Mouse (Mus musculus) midbrain, embryonic 16.5 days (tissue): Measurements from ENCODE around the gene Atl1. TPM values are rescaled to one million over a fixed set of nuclear protein-coding genes. Genes with fewer than 3 reads are reported as not detected.

Experiments used
- ATAC-seq: fragments of 200-750 bp; cut with Nextera tagmentation; 2 replicates; pipeline ENCODE4 v1.8.0; 2017; ENCODE audit warnings: moderate TSS enrichment
- H3K27ac ChIP-seq: fragments of 300-500 bp; sonication (generic); 2 replicates; pipeline ENCODE4 v1.5.1; 2014; ENCODE audit warnings: mild to moderate bottlenecking, low read length, mixed read lengths
- H3K27me3 ChIP-seq: fragments of 300-500 bp; sonication (generic); 2 replicates; pipeline ENCODE4 v1.6.1; 2014; ENCODE audit warnings: low read depth, low read length, mixed read lengths; ENCODE audit not compliant: control insufficient read depth, insufficient read depth
- H3K36me3 ChIP-seq: fragments of 300-500 bp; sonication (generic); 2 replicates; pipeline ENCODE4 v1.6.1; 2014; ENCODE audit warnings: mild to moderate bottlenecking, low read length, moderate library complexity, mixed read lengths; ENCODE audit not compliant: control insufficient read depth, insufficient read depth
- H3K4me1 ChIP-seq: fragments of 300-500 bp; sonication (generic); 2 replicates; pipeline ENCODE4 v1.6.1; 2014; ENCODE audit warnings: mild to moderate bottlenecking, low read length, mixed read lengths; ENCODE audit not compliant: control insufficient read depth, insufficient read depth
- H3K4me2 ChIP-seq: fragments of 300-500 bp; sonication (generic); 2 replicates; pipeline ENCODE4 v1.6.1; 2014; ENCODE audit warnings: mild to moderate bottlenecking, low read length, mixed read lengths
- H3K4me3 ChIP-seq: fragments of 300-500 bp; sonication (generic); 2 replicates; pipeline ENCODE4 v1.5.1; 2014; ENCODE audit warnings: low read depth, mild to moderate bottlenecking, low read length, moderate library complexity, mixed read lengths
- H3K9ac ChIP-seq: fragments of 300-500 bp; sonication (generic); 2 replicates; pipeline ENCODE4 v1.6.1; 2014; ENCODE audit warnings: low read depth, low read length, mixed read lengths
- H3K9me3 ChIP-seq: fragments of 300-500 bp; sonication (generic); replicated peaks from 2 replicates; pipeline ENCODE4 v1.6.1; 2014; ENCODE audit warnings: mild to moderate bottlenecking, low read length, mixed read lengths; ENCODE audit not compliant: control insufficient read depth, poor library complexity, severe bottlenecking
- WGBS: fragments of 180-500 bp; shearing (Covaris S2); extraction: QIAGEN DNeasy Blood & Tissue Kit; methylation state at CpG from one replicate; pipeline ENCODE4 v1.1.7; 2014; 5-methylcytosine and 5-hydroxymethylcytosine counted together
- polyA plus RNA-seq: library from polyadenylated mRNA; unstranded; fragments of >200 nt; fragmentation: Nextera tagmentation; extraction: Ambion mirVana; gene quantifications from 2 replicates; pipeline ENCODE4 v1.2.1, GENCODE M21; 2015

Atl1 gene
- polyA plus RNA-seq, 1 experiment from 2014 or later = 171 TPM

- Histone ChIP-seq H3K36me3 (peaks cover 21% of the 10 kb centered on the region; the same call in 1 of the 2 replicates), H3K4me3 (no peak overlapping the region), H3K27ac (no peak overlapping the region), H3K9ac (no peak overlapping the region), H3K27me3 (no peaks in the 10 kb centered on the region), H3K4me2 (no peak overlapping the region), H3K9me3 (no peaks in the 10 kb centered on the region), H3K4me1 (no peaks in the 10 kb centered on the region)
- no peak for ATAC-seq
- WGBS = 94% methylated on average over 5 of the region's 5 CpGs
Observed at GRCm38 (mm10) chr12:69945861-69946260, 53.4 kb downstream of the Atl1 start.

GRCm38 (mm10) chr12:69947502-69947901, 55.1 kb downstream of the Atl1 start:
- no peak for ATAC-seq
- H3K36me3 ChIP-seq = peaks cover 25% of the 10 kb centered on the region
- WGBS = 78% methylated on average over 3 of the region's 3 CpGs

DNA sequence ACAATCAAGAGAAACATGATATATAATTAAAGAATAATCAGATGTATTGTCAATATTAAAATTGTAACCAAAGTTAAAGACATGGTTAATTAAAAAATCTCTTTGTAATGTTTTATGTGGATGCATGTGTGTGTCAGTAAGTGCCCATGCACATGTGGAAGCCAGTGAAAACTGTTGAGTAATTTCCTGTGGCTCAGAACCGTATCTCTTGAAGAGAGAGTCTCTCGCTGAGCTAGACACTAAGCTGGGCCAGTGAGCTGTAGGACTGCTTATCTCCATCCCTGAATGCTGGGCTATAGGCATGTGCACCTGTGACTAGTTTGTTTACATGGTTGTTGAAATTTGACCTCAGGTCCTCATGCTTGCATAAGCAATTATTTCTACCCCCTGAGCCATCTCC, 65.0 kb downstream of the Atl1 start:
- Histone ChIP-seq H3K4me2 (no peak overlapping the region), H3K9me3 (no peaks in the 10 kb centered on the region), H3K27ac (no peak overlapping the region), H3K4me3 (no peak overlapping the region), H3K27me3 (no peaks in the 10 kb centered on the region), H3K9ac (no peak overlapping the region), H3K4me1 (no peaks in the 10 kb centered on the region), H3K36me3 (peaks cover 23% of the 10 kb centered on the region)
- WGBS = 90% methylated on average over 2 of the region's 2 CpGs
- ATAC-seq = no peak

More at GRCm38 (mm10) chr12:69947502-69947901, 55.1 kb downstream of the Atl1 start:
- H3K4me2 ChIP-seq = no peak overlapping the region
- no peaks in the 10 kb centered on the region for H3K9me3 ChIP-seq
- no peaks in the 10 kb centered on the region for H3K27me3 ChIP-seq
- no peak overlapping the region for H3K9ac ChIP-seq
- H3K4me1 ChIP-seq = no peaks in the 10 kb centered on the region
- H3K27ac ChIP-seq = no peak overlapping the region
- no peak overlapping the region for H3K4me3 ChIP-seq

DNA sequence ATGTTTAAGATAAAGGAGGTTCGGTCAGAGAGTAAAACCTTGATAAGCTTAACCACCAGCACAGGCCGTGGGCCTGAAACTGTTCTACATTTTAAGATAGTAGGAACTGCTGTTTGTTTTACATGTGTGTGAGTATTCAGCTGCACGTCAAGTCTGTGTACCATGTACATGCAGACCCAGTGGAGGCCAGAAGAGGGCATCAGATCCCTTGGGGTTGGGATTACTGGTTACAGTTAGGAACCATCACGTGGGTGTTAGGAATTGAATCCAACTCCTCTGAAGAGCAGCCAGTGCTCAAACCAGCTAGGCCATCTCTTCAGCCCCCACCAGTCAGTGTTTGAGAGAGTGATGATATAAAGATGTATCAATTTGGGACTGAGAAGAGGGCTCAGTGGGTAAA, 70.1 kb downstream of the Atl1 start:
- Histone ChIP-seq H3K9me3 (no peaks in the 10 kb centered on the region), H3K27me3 (no peaks in the 10 kb centered on the region), H3K4me2 (no peak overlapping the region), H3K9ac (no peak overlapping the region), H3K4me1 (no peaks in the 10 kb centered on the region), H3K27ac (no peak overlapping the region), H3K4me3 (no peak overlapping the region), H3K36me3 (peaks cover 21% of the 10 kb centered on the region)
- WGBS = 67% methylated on average over 4 of the region's 4 CpGs
- ATAC-seq = no peak

- Histone ChIP-seq H3K27ac (no peak overlapping the region), H3K27me3 (no peaks in the 10 kb centered on the region), H3K9me3 (no peaks in the 10 kb centered on the region), H3K9ac (no peak overlapping the region), H3K4me1 (no peaks in the 10 kb centered on the region), H3K4me2 (no peak overlapping the region), H3K36me3 (peaks cover 19% of the 10 kb centered on the region), H3K4me3 (no peak overlapping the region)
- no peak for ATAC-seq
- WGBS = 94% methylated on average over 6 of the region's 6 CpGs
Observed at GRCm38 (mm10) chr12:69963141-69963540, 70.7 kb downstream of the Atl1 start.

- 84% methylated on average over 3 of the region's 3 CpGs for WGBS
- Histone ChIP-seq H3K9me3 (no peaks in the 10 kb centered on the region), H3K27ac (no peak overlapping the region), H3K36me3 (peaks cover 11% of the 10 kb centered on the region), H3K4me1 (no peaks in the 10 kb centered on the region), H3K4me2 (no peak overlapping the region), H3K9ac (no peak overlapping the region), H3K4me3 (no peak overlapping the region), H3K27me3 (no peaks in the 10 kb centered on the region)
- ATAC-seq = no peak
Observed at GRCm38 (mm10) chr12:69965644-69966043, 73.2 kb downstream of the Atl1 start.

GRCm38 (mm10) chr12:69966071-69966470, 73.7 kb downstream of the Atl1 start:
- Histone ChIP-seq H3K36me3 (peaks cover 11% of the 10 kb centered on the region), H3K9ac (no peak overlapping the region), H3K4me3 (no peak overlapping the region), H3K4me2 (no peak overlapping the region), H3K4me1 (no peaks in the 10 kb centered on the region), H3K9me3 (no peaks in the 10 kb centered on the region), H3K27me3 (no peaks in the 10 kb centered on the region), H3K27ac (no peak overlapping the region)
- WGBS = 90% methylated on average over 5 of the region's 5 CpGs
- ATAC-seq = no peak

GRCm38 (mm10) chr12:69967112-69967511, 74.7 kb downstream of the Atl1 start:
- Histone ChIP-seq H3K9me3 (no peaks in the 10 kb centered on the region), H3K27ac (no peak overlapping the region), H3K4me2 (no peak overlapping the region), H3K27me3 (no peaks in the 10 kb centered on the region), H3K36me3 (peaks cover 10% of the 10 kb centered on the region), H3K9ac (no peak overlapping the region), H3K4me3 (no peak overlapping the region), H3K4me1 (no peaks in the 10 kb centered on the region)
- 91% methylated on average over 6 of the region's 6 CpGs for WGBS
- no peak for ATAC-seq

DNA sequence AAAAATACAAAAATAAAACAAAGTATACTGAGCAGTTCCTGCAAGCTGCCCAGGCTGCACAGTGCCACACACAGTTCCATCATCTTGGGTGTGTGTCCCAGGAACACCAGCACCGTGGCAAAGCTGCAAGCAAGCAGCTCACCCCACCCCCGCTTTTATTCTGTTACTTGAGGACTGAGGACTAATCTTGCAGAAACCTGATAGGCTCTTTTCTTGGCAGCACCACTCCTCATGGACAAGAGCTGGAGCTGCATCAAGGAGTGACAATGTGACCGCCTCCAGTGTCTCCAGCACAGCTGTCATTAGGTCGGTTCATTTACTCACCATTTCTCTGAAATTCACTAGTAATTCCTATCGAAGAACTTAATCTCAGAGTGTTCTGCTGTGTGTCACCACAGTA, 75.7 kb downstream of the Atl1 start:
- ATAC-seq = 0 out of 2 replicates have a peak, but pooled peaks have one; percentile 32

More for the DNA sequence above, 75.7 kb downstream of the Atl1 start:
- H3K4me1 ChIP-seq = no peaks in the 10 kb centered on the region
- no peak overlapping the region for H3K27ac ChIP-seq
- no peak overlapping the region for H3K4me3 ChIP-seq
- WGBS = 70% methylated on average over 5 of the region's 5 CpGs
- no peak overlapping the region for H3K4me2 ChIP-seq
- no peaks in the 10 kb centered on the region for H3K9me3 ChIP-seq
- H3K27me3 ChIP-seq = no peaks in the 10 kb centered on the region
- peaks cover 5% of the 10 kb centered on the region; the same call in 1 of the 2 replicates for H3K36me3 ChIP-seq
- H3K9ac ChIP-seq = no peak overlapping the region
